Mouse (Mus musculus) 3134 (cell line): ENCODE data around the gene Mtmr11.
"Not testable (repeated sequence)": the region's sequence is repeated elsewhere in the genome, so short reads cannot be mapped to it uniquely, and the experiment has no call there.

Experiments
- DNase-seq: peaks from one replicate; pipeline ENCODE4 v3.0.0-alpha.2; 2011; ENCODE audit warnings: low spot score; ENCODE audit not compliant: insufficient read length; ENCODE audit errors: extremely low read depth

The Mtmr11 gene

DNA sequence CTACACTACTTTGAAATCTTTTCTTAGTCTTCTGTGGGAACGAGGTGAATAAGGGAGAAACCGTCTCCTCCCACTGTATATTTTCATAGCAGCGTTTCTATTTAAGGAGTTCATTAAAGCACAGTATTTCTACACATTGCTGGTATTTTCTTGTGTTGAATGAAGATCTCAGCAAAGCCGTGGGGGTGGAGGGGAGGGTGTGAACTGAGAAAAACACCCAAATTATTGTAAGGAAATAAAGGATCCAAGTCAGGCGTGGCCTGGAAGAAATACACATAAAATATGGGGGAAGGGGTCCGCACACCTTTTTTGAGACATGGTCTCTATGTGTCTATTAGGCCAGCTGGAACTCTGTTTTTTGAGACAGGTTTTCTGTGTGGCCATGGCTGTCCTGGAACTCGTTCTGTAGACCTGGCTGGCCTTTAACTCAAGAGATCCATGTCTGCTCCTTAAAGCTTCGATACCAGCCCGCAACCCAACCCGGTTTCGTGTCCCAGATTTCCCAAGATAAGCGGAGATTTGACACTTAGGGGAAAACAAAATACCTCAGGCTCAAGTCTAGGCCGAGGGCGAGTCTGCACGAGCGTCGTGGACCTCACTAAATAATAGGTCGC, 9.9 kb downstream of the Mtmr11 start:
- no peak for DNase-seq

DNA sequence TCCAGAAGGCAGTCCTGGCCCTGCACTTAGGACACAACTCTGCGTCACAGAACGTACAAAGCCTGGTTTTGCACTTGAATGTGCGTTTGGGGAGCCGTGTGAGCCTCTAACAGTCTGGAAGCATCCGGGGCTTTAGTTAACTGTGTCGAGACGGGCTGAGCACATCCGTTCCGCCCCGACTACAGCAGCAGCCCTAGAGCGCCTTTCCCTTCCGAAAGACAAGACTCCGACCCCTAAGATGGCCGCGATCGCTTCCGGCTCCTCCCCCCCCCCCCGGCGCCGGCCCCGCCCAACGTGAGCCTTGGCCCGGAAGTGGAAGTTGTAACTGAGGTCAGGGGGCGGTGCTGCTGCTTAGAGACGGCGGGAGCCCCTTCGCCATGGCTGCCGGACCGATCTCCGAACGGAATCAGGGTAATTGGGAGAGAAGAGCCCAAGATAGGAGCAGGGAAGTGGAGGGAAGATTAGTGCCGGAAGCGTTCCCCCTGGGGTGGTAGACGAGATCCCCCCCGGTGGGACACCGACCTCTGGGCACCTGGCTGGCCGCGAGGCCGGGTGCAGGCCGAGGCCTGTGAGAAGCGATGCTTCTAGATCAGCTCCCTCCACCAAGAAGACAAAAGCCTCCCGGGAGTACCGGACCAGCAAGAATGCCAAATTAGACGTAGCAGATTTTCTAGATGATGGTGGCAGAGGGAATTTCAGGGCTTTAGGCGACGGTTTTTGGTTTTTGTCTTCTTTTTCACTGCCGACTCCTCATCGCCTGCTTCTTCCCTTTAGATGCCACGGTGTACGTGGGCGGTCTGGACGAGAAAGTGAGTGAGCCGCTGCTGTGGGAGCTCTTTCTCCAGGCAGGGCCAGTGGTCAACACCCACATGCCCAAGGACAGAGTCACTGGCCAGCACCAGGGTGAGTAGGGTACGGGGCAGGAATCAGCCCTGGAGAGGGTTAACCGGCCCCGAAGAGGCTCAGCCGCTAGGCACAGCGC, 10.7 kb downstream of the Mtmr11 start, which contains the start of gene Sf3b4:
Gene Sf3b4 (plus strand): TSS at position 136 of the 982 bp plus-strand sequence.
- peak; percentile 95 for DNase-seq

DNA sequence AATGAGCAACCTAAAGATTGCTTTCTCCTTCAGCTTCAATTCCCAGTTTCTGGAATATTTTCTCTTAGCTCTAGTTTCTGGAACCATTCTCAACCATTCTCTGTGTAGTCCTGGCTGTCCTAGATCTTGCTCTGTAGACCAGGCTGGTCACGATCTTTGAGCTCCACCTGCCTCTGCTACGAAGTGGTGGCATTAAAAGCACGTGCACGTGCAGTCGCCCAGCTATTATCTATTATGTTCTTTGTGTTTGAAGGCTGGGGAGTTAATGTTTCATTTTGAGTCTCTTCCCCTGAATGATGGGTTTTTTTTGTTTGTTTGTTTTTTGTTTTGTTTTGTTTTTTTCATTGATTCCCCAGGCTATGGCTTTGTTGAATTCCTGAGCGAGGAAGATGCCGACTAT, 11.4 kb downstream of the Mtmr11 start:
- no peak for DNase-seq

DNA sequence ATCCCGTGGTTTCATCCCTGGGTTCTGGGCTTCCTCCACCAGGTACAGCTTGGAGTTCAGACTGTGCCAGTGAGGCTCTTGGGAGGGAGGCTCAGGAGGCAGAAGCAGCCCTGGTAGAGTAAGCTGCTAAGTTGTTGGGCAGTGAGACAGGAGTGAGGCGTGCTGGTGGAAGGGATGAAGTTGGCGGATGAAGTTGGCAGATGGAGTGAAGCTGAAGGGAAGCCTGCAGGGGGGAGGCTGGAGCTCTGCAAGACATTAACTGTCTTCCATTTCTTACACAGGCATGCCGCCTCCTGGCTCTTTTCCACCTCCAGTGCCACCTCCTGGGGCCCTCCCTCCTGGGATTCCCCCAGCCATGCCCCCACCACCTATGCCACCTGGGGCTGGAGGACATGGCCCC, 12.2 kb downstream of the Mtmr11 start:
- not testable (repeated sequence) for DNase-seq

DNA sequence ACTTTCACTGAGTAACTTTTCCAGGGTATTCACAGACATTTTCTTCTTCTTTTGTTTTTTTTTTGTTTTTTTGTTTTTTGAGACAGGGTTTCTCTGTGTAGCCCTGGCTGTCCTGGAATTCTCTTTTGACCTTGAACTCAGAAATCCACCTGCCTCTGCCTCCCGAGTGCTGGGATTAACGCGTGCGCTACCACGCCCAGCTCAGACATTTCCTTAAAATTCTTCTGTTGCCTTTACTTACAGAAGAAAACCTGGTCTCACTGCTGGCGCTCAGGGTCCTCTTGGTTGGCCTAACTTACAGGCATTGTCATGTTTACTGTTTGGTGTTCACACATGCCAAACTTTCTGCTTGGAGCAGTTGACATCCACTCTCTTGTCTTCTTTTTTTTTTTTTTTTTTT, 13.4 kb downstream of the Mtmr11 start:
- no peak for DNase-seq

DNA sequence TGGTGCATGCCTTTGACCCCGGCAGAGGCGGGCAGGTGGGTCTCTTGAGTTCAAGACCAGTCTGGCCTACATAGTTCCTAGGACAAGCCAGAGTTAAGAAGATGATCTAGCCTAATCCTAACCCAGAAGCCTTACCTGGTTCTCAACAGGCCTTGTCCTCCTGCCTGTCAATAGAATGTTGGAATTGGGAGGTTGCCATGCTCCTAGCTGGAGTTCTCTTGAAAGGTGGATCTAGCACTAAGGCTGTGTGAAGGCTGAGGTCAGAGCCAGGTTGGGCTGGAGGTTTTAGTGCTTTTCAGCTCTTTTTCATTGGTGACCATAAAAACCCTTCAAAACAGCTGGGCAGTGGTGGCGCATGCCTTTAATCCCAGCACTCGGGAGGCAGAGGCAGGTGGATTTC, 16.6 kb downstream of the Mtmr11 start:
- DNase-seq: no peak

DNA sequence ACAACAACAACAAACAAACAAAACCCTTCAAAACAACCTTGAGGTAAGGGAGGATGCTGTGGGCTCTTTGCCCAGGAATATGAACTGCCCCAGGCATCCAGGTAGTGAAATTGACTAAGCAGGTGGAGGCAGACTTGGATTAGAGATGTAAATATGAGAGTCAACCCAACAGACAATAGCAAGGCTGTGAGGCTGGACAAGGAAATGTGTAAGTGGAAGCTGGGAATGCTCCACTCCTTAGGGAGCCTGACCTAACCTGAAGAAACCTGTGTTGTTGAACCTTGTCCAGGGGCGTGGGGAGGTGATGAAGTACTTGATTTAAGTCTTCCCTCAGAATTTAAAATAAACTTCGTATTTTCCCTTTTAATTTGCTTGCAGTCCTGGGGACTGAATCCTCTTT, 17.1 kb downstream of the Mtmr11 start:
- no peak for DNase-seq

DNA sequence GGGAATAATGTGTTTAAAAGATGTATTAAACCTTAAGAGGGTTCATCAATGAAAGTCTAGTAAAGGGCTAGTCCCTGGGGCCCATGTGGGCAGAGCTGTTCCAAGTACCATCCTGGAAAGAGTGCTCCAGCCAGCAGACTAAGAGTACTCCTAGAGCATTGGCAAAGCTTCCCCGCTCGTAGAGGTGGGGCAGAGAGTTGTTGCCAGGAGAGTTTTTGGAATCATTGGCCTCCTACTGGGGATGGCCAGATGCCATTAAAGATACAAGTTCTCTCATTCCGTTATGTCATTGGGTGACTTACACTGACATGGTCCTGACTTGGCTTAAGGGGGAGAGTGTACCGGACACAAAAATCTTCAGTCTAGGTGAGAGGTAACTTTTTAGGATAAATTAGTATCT, 17.7 kb downstream of the Mtmr11 start:
- DNase-seq: no peak

DNA sequence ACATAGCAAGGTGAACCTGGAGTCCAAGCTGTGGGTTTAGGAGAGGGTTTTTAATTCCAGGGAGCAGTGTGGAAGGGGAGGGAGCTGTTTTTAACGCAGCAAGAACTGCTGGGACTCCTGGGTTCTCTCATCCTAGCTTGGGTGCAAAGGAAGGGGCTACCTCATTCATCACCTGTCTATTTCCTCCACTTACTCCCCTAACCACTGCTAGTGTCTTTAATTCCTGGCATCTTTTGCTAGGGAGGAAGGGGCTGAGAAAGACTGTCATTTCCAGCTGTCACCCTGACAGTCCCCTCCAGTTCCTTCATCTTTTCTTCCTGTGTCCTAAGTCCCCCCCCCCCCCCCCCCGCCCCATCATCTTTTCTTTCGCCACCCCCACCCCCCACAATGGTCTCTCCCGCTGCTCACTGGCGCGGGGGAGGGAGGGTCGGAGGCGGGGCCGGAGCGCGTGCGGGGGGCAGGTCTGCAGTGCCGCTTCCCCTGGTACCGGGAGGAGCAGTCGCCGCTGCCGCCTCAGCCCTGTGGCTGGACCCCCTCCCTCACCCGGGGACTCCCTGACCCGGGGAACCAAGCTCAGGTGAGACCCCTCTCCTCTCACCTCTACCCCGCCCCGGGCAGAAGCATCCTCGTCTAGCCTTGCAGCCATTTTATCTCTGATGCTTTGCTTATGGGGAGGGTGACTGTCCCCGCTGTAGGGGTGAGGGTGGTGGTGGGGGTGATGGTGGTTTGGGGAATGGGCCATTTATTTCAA, 19.1 kb downstream of the Mtmr11 start, which contains the start of gene Sv2a:
Gene Sv2a (plus strand): TSS at position 425 of the 751 bp plus-strand sequence.
- no peak for DNase-seq

DNA sequence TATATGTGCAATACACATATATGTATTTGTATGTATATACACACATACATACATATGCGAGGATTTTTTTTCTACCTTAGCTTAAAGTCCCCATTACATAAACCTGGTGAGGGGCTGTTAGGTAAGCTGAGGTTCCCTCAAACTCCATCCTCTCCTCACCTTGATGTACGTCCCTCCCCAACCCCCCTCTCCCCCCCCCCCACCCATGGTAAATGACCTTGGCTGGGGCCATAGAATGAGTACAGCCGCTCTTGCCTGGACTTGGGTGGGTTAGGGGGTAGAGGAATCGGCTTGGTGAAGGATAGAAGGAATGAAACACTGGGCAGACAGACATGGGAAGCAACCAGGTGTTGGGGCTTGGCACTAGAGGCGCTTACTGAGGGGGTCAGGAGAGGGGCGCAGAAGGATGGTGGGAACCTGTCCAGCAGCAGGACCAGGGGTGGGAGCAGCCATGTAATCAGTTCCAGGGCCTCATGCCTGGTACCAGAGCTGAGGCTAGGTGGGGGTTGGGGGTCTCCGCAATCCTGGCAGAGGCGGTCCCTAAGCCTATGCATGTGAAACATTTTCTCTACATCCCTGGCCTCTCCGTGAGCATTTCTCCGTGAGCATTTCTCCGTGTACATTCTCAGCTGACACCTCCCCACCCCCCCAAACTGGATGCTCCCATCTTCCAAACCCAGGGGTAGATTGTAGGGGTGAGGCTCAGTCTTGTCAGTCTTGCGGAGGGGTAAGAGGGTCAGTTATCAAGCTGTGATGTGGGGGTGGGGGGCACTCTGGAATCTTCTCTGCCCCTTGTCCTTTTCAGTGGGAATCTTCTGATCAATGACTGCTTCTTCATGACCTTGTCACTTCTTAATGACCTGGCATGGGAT, 19.9 kb downstream of the Mtmr11 start:
- no peak for DNase-seq

DNA sequence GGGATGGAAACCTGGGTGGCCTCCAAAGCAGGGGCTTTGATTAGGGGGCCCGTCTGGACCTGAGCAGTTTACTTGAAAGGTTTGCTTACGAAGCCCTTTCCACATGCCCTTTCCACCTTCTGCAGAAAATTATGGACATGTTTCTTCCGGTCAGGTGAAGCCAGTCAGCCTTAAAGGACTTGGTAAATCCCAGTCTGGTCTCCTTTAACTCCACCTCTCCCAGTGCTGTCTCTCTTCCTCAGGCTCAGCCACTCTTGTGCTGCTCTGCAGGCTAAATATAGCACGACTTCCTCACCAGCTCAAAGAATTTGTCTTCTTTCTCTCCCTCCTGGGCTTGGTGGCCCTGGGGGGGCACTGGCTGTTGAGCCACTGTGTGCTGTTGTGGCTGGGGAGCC, 20.6 kb downstream of the Mtmr11 start:
- DNase-seq: no peak

DNA sequence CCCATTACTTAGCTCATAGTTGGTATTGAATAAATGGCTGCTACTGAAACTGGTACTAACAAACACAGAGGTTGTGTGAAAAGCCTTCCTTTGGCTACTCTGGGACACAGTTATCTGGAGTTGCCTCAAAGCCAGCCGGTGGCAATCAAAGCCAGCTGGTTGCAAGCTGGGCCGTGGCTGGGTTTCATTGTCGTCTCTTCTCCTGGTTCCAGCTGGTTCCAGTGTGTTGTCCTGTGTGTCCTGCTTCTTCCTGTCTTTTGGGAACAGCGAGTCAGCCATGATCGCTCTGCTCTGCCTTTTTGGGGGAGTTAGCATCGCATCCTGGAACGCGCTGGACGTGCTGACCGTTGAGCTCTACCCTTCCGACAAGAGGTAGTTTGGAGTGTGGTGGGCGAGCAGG, 31.2 kb downstream of the Mtmr11 start:
- no peak for DNase-seq

DNA sequence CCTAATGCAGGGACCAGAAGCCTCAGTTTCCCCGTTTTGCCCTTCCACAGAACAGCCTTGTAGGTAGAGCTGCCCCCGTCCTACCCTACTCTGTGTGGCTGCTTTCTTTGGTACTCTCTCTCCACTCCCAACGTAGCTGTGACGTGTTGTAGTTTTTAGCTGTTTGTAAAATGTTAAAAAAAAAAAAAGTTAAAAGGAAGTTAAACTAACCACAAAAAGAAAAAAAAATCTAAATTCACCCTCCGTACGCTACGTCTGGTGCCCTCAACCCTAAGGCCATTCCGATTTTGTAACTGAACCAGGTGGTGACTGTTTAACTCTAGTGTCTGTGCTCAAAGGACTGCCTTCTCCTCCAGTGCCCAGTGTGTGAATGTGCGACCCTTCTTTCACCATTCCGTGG, 33.2 kb downstream of the Mtmr11 start:
- no peak for DNase-seq

DNA sequence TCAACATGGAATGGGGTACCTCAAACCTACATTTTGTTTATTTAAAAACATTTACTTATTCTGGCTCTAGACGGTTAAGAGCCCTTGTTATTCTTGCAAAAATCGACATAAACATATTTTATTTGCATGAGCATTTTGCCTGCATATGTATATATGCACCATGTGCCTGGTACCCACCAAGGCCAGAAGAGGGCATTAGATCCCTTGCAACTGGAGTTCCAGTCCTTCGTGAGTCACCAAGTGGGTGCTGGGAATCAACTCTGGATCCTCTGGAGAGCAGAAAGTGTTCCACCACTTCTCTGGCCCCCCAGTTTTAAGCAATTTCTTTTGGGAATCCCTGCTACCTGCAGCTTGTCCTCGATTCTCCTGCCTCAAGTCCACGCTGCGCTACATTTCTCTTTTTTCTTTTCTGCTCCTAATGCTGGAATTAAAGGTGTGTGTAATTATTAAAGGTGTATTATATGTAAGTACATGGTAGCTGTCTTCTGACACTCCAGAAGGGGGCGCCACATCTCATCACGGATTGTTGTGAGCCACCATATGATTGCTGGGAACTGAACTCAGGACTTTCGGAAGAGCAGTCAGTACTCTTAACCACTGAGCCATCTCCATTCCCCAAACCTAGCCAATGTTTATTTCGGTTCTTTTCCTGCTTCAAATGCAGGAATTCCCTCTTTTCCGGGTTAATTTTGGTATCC, 34.0 kb downstream of the Mtmr11 start:
- no peak for DNase-seq

DNA sequence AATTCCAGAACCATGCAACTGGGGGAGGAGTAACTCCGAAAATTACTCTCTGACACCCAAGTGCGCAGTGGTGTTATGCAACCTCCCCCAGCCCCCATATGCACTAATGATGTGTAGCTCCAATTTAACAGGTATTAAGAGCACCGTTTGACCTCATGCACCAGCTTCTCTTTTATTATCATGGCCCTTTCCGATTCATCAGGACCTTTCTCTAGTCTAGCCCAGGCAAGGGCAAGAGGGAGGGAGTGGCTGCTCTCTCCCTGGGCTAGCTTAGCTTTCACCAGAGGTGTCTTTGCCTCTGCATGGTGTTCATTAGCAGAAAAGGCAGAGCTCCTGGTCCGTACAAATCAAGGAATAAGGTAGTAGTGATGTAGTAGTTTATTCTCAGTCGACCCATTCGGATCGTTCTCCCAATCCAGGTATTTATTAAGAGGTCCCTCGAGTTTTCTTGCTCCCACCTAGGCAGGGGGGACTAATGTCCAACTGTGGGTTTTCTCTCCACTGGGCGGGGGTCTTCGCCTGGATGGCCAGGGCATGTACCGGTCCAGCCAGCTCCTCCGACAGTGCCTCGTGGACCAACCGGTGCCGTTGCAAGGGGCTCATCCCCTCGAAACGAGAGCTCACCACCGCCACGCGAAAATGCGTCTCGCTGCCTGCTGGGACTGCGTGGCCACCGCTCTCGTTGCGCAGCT, 34.8 kb downstream of the Mtmr11 start:
- no peak for DNase-seq

DNA sequence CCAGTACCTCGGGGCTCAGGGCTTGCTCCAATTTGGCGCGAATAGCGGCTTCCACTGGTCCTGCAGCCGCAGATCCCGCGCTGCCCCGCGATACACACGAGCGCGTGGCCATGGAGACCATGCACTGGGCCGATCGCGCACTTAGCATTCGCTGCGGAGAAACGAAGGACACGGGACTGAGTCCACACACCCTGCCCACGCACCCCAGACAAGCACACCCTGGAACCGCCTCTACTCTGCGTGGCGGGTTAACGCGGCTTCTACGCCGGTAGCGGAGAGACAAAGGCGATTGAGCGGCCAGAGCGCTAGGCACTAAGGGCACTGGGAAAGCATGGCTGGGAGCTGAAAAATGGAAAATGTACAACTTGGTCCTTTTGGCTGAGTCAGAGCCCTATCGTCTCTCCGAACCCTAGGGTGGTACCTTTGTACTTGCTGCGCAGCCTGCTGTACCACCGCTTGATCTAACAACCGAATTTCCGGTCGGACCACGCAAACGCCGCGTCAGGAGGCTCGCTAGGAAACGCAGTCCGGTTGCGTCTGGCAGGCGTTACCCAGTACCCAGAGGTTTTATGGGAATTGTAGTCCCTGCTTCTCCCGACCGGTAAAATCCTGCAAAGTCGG, 35.4 kb downstream of the Mtmr11 start:
- DNase-seq: peak; percentile 75

DNA sequence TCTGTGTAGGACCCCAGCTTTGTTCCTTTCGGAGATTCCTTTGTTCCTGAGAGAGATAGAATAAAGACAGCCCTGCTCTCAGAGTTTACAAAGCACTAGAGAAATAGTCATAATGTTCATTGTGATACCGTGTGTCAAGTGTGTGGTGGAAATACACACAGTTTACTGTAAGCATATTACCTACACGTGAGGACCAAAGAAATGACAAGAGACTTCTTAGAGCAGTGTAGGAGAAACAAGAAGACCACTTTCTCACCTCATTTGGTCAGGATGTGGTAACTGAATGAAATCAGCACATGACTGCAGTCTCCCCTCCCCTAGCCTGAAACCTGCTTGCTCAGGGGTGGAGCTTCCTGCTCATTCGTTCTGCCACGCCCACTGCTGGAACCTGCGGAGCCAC, 36.4 kb downstream of the Mtmr11 start:
- no peak for DNase-seq

DNA sequence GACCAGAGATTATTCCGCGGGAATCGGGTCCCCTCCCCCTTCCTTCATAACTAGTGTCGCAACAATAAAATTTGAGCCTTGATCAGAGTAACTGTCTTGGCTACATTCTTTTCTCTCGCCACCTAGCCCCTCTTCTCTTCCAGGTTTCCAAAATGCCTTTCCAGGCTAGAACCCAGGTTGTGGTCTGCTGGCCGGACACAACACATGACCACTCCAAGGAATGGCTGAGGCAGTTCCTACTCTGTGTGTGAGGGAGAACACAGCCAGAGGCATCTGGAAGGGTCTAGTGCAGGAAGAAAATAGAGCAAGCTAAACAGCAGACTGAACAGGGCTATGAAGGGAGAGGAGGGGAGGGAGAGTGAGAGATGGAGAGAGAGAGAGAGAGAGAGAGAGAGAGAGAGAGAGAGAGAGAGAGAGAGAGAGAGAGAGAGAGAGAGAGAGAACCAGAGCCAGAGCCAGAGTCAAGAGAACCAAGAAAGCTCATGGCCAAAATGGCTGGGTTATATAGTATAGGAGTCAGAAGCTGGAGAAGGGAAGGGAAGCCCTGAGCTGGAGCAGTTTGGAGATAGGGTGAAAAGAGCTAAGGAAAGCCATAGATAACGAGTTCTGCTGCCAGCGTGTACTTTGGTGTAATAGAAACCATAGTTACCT, 36.9 kb downstream of the Mtmr11 start:
- not testable (repeated sequence) for DNase-seq
